Mouse (Mus musculus) testis, adult 2 months (tissue): ENCODE data around the gene Gm17019. TPM values are rescaled to one million over a fixed set of nuclear protein-coding genes. Genes with fewer than 3 reads are reported as not detected.
"Not testable (repeated sequence)": the region's sequence is repeated elsewhere in the genome, so short reads cannot be mapped to it uniquely, and the experiment has no call there.

Experiments
- H3K27ac ChIP-seq: fragments of 200-500 bp; 2 replicates; pipeline ENCODE4 v1.5.1; 2012; ENCODE audit warnings: low read depth, low read length; ENCODE audit not compliant: control insufficient read depth, insufficient read depth
- H3K27me3 ChIP-seq: fragments of 200-500 bp; 2 replicates; pipeline ENCODE4 v1.6.1; 2012; ENCODE audit warnings: mild to moderate bottlenecking, low read length, moderate library complexity; ENCODE audit not compliant: control insufficient read depth, insufficient read depth
- H3K36me3 ChIP-seq: fragments of 200-500 bp; 2 replicates; pipeline ENCODE4 v1.6.1; 2012; ENCODE audit warnings: mild to moderate bottlenecking, low read length; ENCODE audit not compliant: control insufficient read depth, insufficient read depth
- H3K4me1 ChIP-seq: fragments of 200-500 bp; 2 replicates; pipeline ENCODE4 v1.6.1; 2012; ENCODE audit warnings: low read length; ENCODE audit not compliant: control insufficient read depth, insufficient read depth
- H3K4me3 ChIP-seq: fragments of 200-500 bp; 2 replicates; pipeline ENCODE4 v1.5.1; 2012; ENCODE audit warnings: low read depth, mild to moderate bottlenecking, low read length, moderate library complexity, mixed read lengths; ENCODE audit not compliant: control insufficient read depth
- polyA plus RNA-seq: library from polyadenylated mRNA; depleted of rRNA; stranded (reverse); fragments of >200 nt; gene quantifications from 2 replicates; pipeline ENCODE4 v1.2.3, GENCODE M21; 2012

The Gm17019 gene
- polyA plus RNA-seq, 1 experiment = 7.0 TPM

GRCm38 (mm10) chr5:15020067-15020466 lies 12.7 kb downstream of the Gm17019 start:
- H3K36me3 ChIP-seq, H3K4me3 ChIP-seq, H3K27ac ChIP-seq, H3K4me1 ChIP-seq, H3K27me3 ChIP-seq: not testable (repeated sequence)

GRCm38 (mm10) chr5:15010639-15011582 lies 21.9 kb downstream of the Gm17019 start:
- not testable (repeated sequence) for H3K27me3 ChIP-seq, H3K4me1 ChIP-seq, H3K4me3 ChIP-seq, H3K27ac ChIP-seq, H3K36me3 ChIP-seq

- H3K4me3 ChIP-seq, H3K4me1 ChIP-seq, H3K27ac ChIP-seq, H3K36me3 ChIP-seq, H3K27me3 ChIP-seq: not testable (repeated sequence)
Measured at GRCm38 (mm10) chr5:15006907-15007306, 25.9 kb downstream of the Gm17019 start.

GRCm38 (mm10) chr5:15006288-15006687 lies 26.5 kb downstream of the Gm17019 start:
- not testable (repeated sequence) for H3K36me3 ChIP-seq, H3K27ac ChIP-seq, H3K4me1 ChIP-seq, H3K27me3 ChIP-seq, H3K4me3 ChIP-seq

GRCm38 (mm10) chr5:15005584-15005983 lies 27.2 kb downstream of the Gm17019 start:
- H3K27me3 ChIP-seq, H3K27ac ChIP-seq, H3K4me1 ChIP-seq, H3K36me3 ChIP-seq, H3K4me3 ChIP-seq: not testable (repeated sequence)

- H3K36me3 ChIP-seq, H3K4me1 ChIP-seq, H3K27ac ChIP-seq, H3K4me3 ChIP-seq, H3K27me3 ChIP-seq: not testable (repeated sequence)
Measured at GRCm38 (mm10) chr5:15004569-15005562, 27.9 kb downstream of the Gm17019 start.

GRCm38 (mm10) chr5:14998077-14998476 lies 34.7 kb downstream of the Gm17019 start:
- not testable (repeated sequence) for H3K27me3 ChIP-seq, H3K4me1 ChIP-seq, H3K27ac ChIP-seq, H3K4me3 ChIP-seq, H3K36me3 ChIP-seq

- not testable (repeated sequence) for H3K27me3 ChIP-seq, H3K4me1 ChIP-seq, H3K4me3 ChIP-seq, H3K27ac ChIP-seq, H3K36me3 ChIP-seq
Measured at GRCm38 (mm10) chr5:14997556-14997955, 35.2 kb downstream of the Gm17019 start.

- not testable (repeated sequence) for H3K27me3 ChIP-seq, H3K36me3 ChIP-seq, H3K27ac ChIP-seq, H3K4me3 ChIP-seq, H3K4me1 ChIP-seq
Measured at GRCm38 (mm10) chr5:14996670-14997249, 36.0 kb downstream of the Gm17019 start.

GRCm38 (mm10) chr5:14994124-14994523 lies 38.7 kb downstream of the Gm17019 start:
- H3K27ac ChIP-seq, H3K36me3 ChIP-seq, H3K27me3 ChIP-seq, H3K4me1 ChIP-seq, H3K4me3 ChIP-seq: not testable (repeated sequence)

- not testable (repeated sequence) for H3K4me3 ChIP-seq, H3K4me1 ChIP-seq, H3K27ac ChIP-seq, H3K36me3 ChIP-seq, H3K27me3 ChIP-seq
Measured at GRCm38 (mm10) chr5:14990375-14991158, 42.2 kb downstream of the Gm17019 start.
